Mouse (Mus musculus) cortical plate, adult 2 months (tissue): ENCODE measurements around the gene Cmc1. TPM values are rescaled to one million over a fixed set of nuclear protein-coding genes. Genes with fewer than 3 reads are reported as not detected.
"Not testable (repeated sequence)": the region's sequence is repeated elsewhere in the genome, so short reads cannot be mapped to it uniquely, and the experiment has no call there.

Experiments
- H3K27ac ChIP-seq: fragments of 200-500 bp; 2 replicates; pipeline ENCODE4 v1.5.1; 2012; ENCODE audit warnings: low read length, control low read depth, inconsistent platforms; ENCODE audit not compliant: insufficient read depth
- H3K4me1 ChIP-seq: fragments of 200-500 bp; 2 replicates; pipeline ENCODE4 v1.6.1; 2011; ENCODE audit warnings: low read length; ENCODE audit not compliant: control insufficient read depth, insufficient read depth
- H3K4me3 ChIP-seq: fragments of 200-500 bp; 2 replicates; pipeline ENCODE4 v1.5.1; 2011; ENCODE audit warnings: mild to moderate bottlenecking, low read length, control low read depth; ENCODE audit not compliant: insufficient read depth
- CTCF ChIP-seq: fragments of 200-500 bp; IDR thresholded peaks from 2 replicates; pipeline ENCODE4 v1.5.1; 2011; ENCODE audit warnings: mild to moderate bottlenecking, control low read depth, low read length; ENCODE audit not compliant: insufficient read depth; ENCODE audit errors: extremely low read depth
- POLR2A ChIP-seq: fragments of 200-500 bp; IDR thresholded peaks from 2 replicates; pipeline ENCODE4 v1.6.1; 2011; ENCODE audit warnings: mild to moderate bottlenecking, low read length, control low read depth; ENCODE audit not compliant: insufficient read depth; ENCODE audit errors: extremely low read depth
- polyA plus RNA-seq: library from polyadenylated mRNA; depleted of rRNA; stranded (reverse); fragments of >200 nt; gene quantifications from 2 replicates; pipeline ENCODE4 v1.2.3, GENCODE M21; 2012

The Cmc1 gene
- polyA plus RNA-seq, 1 experiment = 14.8 TPM

DNA sequence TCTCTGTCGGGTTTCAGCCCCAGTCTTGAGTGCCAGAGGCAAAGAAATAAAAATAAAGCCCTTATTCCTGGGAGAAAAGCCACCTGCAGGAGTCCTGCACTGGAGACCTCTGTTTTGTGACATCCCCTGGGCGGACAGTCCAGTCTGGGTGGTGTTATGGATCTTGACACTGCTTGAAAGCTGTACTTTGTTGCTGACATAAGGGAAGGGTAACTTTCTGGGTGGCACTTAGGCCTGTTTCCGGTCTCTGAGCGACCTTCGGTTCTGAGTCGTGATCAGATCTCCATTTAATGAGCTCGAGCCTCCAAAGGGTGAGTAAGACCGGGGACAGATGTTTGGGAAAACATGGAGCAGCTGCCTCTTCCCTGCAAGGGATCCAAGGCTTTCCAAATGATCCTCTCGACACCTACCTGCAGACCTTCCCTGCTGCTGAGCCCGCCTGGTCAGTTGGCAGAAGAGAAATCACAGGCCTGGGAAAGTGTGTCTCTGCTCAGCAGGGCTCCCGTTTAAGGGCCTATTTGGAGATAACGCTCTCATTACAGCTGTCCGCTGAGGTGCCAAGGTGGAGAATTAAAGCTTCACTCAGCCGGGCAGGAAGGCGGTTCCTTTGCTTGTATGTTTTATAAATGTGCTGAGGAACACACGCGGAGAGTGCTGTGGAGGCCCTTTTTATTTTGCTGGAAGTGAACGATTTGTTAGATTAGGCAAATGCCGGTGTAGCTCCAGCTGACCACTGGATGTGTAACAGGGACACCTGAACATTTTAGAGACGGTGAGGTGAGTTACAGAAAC is 648 bp upstream of the Cmc1 start:
- no peak overlapping the region for H3K27ac ChIP-seq
- peaks cover 2% of the 10 kb centered on the region; the same call in 1 of the 2 replicates for H3K4me1 ChIP-seq
- peak overlapping the region; percentile 61; the same call in 1 of the 2 replicates for H3K4me3 ChIP-seq
- TF ChIP-seq POLR2A (no peak), CTCF (no peak)

DNA sequence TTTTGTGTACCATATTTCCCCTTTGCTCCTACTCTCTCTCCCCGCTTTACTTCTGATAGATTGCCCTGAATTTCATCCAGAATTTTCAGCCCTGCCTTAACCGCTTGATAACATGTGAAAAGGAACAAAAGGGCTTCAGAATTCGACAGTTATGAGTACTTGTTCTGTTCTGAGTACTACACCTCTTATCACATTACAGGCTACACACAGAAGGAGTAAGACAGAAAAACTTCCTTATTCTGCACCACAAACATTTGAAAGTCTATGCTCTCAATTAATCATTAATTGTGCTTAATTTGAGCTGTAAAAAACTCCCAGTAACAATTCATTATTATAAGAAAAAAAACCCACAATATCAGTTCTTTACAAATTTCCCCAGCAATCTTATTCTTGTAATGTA is 9.6 kb downstream of the Cmc1 start:
- H3K27ac ChIP-seq, H3K4me3 ChIP-seq, H3K4me1 ChIP-seq: not testable (repeated sequence)

DNA sequence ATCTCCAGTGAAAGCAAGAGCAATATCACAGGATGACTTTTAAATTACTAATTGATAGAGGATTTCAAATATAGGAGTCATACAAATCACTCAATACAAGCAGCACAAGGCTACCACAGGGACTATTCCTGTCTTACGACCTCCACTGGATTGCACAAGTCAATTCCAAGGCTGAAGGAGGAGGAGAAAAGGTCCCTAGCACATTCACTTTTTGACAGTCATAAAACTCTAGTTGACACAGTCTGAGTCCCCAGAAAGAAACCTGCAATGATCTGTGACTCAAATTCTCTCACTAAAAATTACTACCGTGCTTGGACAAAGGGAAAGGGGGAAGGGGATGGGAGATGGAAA is 39.6 kb downstream of the Cmc1 start:
- Histone ChIP-seq H3K4me3 (no peak overlapping the region), H3K27ac (no peak overlapping the region), H3K4me1 (peaks cover 2% of the 10 kb centered on the region)
- TF ChIP-seq CTCF (no peak), POLR2A (no peak)

DNA sequence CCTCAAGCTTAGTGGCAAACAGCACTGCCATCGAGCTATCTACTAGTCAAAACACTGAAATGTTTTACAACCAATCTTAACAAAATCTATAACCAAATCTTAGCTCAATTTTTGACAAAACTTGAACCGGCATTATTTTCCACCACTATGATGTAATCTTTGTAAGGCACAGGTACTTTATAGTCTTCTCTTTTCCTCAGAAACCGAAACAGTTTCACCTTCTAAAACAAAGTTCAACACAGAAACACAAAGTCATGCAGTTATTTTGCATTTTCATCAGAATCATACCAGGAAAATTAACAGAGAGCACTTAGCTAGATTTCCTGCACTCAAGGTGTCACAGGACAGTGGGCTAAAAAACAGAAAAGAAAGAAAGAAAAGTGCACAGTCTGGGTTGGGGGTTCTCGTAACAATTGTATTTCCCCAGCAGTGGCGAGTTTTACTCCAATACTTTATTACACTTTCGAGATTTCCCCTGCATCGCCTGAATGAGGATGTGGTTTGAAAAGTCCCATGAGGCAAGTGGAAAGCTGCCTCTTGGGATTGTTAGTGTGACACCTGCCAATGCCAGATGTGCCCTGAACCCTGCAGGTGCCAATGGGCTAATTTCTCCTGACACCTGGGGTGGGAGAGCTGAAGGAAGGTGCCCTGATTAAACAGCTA is 40.1 kb downstream of the Cmc1 start:
- Histone ChIP-seq H3K4me1 (peaks cover 2% of the 10 kb centered on the region), H3K4me3 (no peak overlapping the region), H3K27ac (no peak overlapping the region)
- TF ChIP-seq CTCF (no peak), POLR2A (no peak)

DNA sequence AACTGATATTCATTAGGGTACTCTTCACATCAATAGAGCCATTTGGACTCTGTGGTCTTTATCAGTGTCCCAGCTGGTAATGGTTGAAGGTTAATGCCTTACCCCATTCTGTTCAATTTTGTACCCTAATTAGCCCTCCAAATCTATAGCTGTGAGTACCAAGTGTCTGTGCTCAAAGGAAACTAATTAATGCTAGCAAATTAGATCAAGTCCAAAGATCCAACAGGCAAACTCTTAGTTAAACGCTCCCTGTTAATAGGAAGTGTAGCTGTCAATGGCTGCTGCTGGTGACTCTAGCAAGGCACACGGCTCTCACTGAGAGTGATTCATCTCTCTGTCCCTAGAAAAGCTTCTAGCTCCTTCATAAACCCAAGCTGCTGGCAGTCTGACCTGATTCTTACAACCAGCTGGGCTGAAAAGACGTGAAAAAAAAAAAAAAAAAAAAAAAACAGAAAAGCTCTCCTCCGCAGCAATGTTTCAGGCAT is 41.4 kb downstream of the Cmc1 start:
- H3K4me1 ChIP-seq = peaks cover 2% of the 10 kb centered on the region
- TF ChIP-seq POLR2A (no peak), CTCF (no peak)

DNA sequence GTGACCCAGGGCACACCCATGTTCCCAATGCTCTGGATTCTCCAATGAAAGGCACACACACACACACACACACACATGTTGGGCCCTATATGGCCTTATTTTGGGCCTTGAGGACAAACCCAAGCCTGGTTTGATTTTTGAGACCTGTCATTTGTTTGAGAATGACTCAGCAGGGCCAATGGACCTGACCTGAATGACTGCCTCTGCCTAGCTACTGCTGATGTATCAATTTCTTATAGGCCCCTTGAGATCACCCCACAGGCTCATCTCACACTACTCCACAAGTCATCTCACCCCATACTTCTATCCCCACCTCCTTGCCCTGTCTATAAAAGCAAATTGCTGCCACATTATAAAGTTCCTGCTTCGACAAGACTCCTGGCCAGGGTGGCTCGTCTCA is 48.2 kb downstream of the Cmc1 start:
- TF ChIP-seq POLR2A (no peak), CTCF (no peak)
- no peak overlapping the region for H3K4me3 ChIP-seq
- H3K4me1 ChIP-seq = no peaks in the 10 kb centered on the region
- no peak overlapping the region for H3K27ac ChIP-seq

More for the DNA sequence above, 41.4 kb downstream of the Cmc1 start:
- Histone ChIP-seq H3K27ac (no peak overlapping the region), H3K4me3 (no peak overlapping the region)

DNA sequence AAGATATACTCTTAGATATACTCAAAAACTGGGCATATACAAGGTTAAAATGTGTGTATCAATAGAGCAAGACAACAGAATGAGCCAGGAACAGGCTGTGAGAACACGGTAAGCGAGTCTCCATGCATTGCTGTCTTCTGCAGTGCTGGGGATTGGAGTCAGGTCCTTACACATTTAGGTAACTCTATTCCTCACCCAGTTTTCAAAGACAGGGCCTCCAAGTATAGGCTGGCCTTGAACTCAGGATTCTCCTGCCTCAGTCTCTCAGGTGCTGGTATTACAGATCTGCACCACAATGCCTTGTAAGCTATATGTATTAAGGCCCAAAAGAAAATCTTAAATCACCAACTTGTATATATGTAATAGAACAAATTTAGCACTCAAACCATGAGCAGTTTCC is 49.5 kb downstream of the Cmc1 start:
- Histone ChIP-seq H3K27ac (no peak overlapping the region), H3K4me3 (no peak overlapping the region), H3K4me1 (no peaks in the 10 kb centered on the region)
- no peak for TF ChIP-seq CTCF
- TF ChIP-seq POLR2A = no peak

DNA sequence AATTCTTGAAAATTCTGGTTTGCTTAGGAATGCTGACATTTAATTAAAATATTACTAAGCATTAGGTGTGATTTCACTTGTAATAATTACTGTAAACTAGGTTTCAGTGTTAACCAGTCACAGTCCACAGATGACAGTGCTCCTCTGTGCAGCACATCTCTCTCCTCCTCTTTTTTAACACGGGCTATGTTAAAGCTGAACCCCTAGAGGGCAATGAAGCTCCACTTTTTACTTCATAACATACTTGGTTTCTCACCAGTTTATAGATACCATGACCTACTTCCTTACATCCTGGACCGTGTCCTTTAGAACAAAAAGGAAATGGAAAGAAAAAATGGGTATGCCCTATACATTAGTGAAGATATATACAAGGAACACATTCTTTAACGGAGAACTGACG is 50.6 kb downstream of the Cmc1 start:
- H3K27ac ChIP-seq = no peak overlapping the region
- no peak overlapping the region for H3K4me3 ChIP-seq
- H3K4me1 ChIP-seq = no peaks in the 10 kb centered on the region
- TF ChIP-seq POLR2A = no peak
- peak; percentile 37; the same call in 1 of the 2 replicates for TF ChIP-seq CTCF

DNA sequence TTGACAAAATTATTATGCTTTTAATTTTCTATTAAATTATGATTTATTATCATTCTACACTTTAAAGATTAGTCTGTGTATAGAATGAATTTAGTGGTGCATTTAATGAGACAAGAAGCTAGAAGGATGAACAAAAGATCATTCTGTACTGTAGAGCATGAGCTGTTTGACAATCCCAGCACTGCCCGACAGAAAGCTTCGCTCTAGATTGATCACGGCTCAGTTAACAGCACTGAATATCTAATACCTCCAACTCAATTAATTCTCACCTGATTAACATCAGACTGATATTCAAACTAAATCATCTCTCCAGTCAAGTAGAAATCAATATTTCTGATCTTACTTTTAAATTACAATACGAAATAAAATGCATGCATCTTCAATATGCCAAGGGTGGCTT is 66.1 kb downstream of the Cmc1 start:
- no peak for TF ChIP-seq POLR2A
- TF ChIP-seq CTCF = no peak
- Histone ChIP-seq H3K4me1 (no peaks in the 10 kb centered on the region), H3K27ac (no peak overlapping the region), H3K4me3 (no peak overlapping the region)
